Mouse (Mus musculus) limb, embryonic 11.5 days (tissue): ENCODE data around the gene Cd40. TPM values are rescaled to one million over a fixed set of nuclear protein-coding genes. Genes with fewer than 3 reads are reported as not detected.

Source experiments
- ATAC-seq: fragments of 200-750 bp; cut with Nextera tagmentation; 2 replicates; pipeline ENCODE4 v1.8.0; 2017; ENCODE audit warnings: low read depth; ENCODE audit not compliant: insufficient number of reproducible peaks, low FRiP score, low TSS enrichment
- DNase-seq: peaks from one replicate; pipeline ENCODE4 v3.0.0-alpha.2; 2015; ENCODE audit warnings: low spot score
- H3K27ac ChIP-seq: fragments of 300-500 bp; sonication (generic); replicated peaks from 2 replicates; pipeline ENCODE4 v1.5.1; 2014; ENCODE audit warnings: low read depth, mild to moderate bottlenecking, low read length
- H3K27me3 ChIP-seq: fragments of 300-500 bp; sonication (generic); 2 replicates; pipeline ENCODE4 v1.6.1; 2014; ENCODE audit warnings: mild to moderate bottlenecking, low read length, mixed read lengths; ENCODE audit not compliant: control insufficient read depth, insufficient read depth
- H3K36me3 ChIP-seq: fragments of 300-500 bp; sonication (generic); 2 replicates; pipeline ENCODE4 v1.6.1; 2014; ENCODE audit warnings: mild to moderate bottlenecking, low read length, moderate library complexity, mixed read lengths; ENCODE audit not compliant: control insufficient read depth, insufficient read depth
- H3K4me1 ChIP-seq: fragments of 300-500 bp; sonication (generic); 2 replicates; pipeline ENCODE4 v1.6.1; 2014; ENCODE audit warnings: low read length, mixed read lengths; ENCODE audit not compliant: control insufficient read depth, insufficient read depth
- H3K4me2 ChIP-seq: fragments of 300-500 bp; sonication (generic); 2 replicates; pipeline ENCODE4 v1.6.1; 2014; ENCODE audit warnings: low read depth, mild to moderate bottlenecking, moderate library complexity; ENCODE audit not compliant: severe bottlenecking
- H3K4me3 ChIP-seq: fragments of 300-500 bp; sonication (generic); 2 replicates; pipeline ENCODE4 v1.5.1; 2014; ENCODE audit warnings: low read depth, low read length
- H3K9ac ChIP-seq: fragments of 300-500 bp; sonication (generic); 2 replicates; pipeline ENCODE4 v1.6.1; 2014; ENCODE audit warnings: mild to moderate bottlenecking, low read length
- H3K9me3 ChIP-seq: fragments of 300-500 bp; sonication (generic); 2 replicates; pipeline ENCODE4 v1.6.1; 2016; ENCODE audit warnings: low read length; ENCODE audit not compliant: control insufficient read depth
- WGBS: fragments of 180-500 bp; shearing (Covaris S2); extraction: QIAGEN DNeasy Blood & Tissue Kit; methylation state at CpG from one replicate; pipeline ENCODE4 v1.1.7; 2014; 5-methylcytosine and 5-hydroxymethylcytosine counted together
- polyA plus RNA-seq: library from polyadenylated mRNA; unstranded; fragments of >200 nt; fragmentation: Nextera tagmentation; extraction: Ambion mirVana; gene quantifications from 2 replicates; pipeline ENCODE4 v1.2.1, GENCODE M21; 2014

Gene Cd40
- polyA plus RNA-seq, 1 experiment from 2014 or later, result 11.1 TPM

DNA sequence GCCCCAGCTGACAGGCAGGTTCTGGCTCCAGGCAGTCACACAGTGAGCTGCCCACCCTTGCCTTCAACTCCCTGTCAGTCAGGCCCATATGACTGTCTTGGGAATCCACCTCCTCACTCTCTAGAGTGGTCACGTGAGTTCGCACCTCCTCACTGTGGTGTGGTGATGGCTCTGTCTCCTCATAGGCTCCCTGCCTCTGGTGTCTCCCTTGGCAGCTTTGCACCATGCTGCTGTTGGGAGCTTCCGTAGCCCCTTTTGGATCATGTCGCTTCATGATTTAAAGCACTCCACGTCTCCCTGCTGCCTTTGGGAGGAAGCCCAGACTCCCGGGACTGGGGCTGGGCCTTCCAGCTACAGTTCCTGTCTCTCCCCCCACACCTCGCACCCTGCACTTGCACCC is 9.1 kb downstream of the Cd40 start:
- no peaks in the 10 kb centered on the region for H3K4me1 ChIP-seq
- no peak for ATAC-seq
- H3K27ac ChIP-seq, result no peak overlapping the region
- H3K27me3 ChIP-seq, result no peaks in the 10 kb centered on the region
- H3K9ac ChIP-seq, result no peak overlapping the region
- WGBS, result 39% methylated on average over 7 of the region's 7 CpGs
- DNase-seq, result no peak
- H3K9me3 ChIP-seq, result no peaks in the 10 kb centered on the region
- H3K4me2 ChIP-seq, result no peak overlapping the region
- H3K4me3 ChIP-seq, result no peak overlapping the region
- H3K36me3 ChIP-seq, result no peaks in the 10 kb centered on the region

DNA sequence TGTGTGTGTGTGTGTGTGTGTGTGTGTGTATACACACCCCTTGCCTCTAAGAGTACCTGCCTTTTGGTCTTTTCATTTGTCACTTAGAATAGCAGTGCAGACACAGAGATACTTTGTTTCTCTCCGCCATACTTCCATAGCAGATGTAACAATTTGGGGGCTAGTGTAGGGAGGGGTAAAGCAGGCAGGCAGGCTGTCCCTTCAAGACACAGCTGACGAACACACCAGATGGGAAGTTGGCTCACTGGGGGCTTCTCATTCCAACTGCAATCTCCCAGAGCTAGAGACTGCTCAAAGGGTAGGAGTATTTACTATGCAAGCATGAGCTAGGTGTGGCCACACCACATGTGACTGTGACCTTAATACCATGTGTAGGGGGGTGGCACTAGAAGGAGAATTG is 13.4 kb downstream of the Cd40 start:
- 84% methylated on average over 2 of the region's 2 CpGs for WGBS
- DNase-seq (no peak), ATAC-seq (no peak)
- Histone ChIP-seq H3K4me2 (no peak overlapping the region), H3K27me3 (peaks cover 8% of the 10 kb centered on the region), H3K27ac (no peak overlapping the region), H3K4me1 (peaks cover 4% of the 10 kb centered on the region), H3K9me3 (no peaks in the 10 kb centered on the region), H3K9ac (no peak overlapping the region), H3K4me3 (no peak overlapping the region), H3K36me3 (no peaks in the 10 kb centered on the region)

DNA sequence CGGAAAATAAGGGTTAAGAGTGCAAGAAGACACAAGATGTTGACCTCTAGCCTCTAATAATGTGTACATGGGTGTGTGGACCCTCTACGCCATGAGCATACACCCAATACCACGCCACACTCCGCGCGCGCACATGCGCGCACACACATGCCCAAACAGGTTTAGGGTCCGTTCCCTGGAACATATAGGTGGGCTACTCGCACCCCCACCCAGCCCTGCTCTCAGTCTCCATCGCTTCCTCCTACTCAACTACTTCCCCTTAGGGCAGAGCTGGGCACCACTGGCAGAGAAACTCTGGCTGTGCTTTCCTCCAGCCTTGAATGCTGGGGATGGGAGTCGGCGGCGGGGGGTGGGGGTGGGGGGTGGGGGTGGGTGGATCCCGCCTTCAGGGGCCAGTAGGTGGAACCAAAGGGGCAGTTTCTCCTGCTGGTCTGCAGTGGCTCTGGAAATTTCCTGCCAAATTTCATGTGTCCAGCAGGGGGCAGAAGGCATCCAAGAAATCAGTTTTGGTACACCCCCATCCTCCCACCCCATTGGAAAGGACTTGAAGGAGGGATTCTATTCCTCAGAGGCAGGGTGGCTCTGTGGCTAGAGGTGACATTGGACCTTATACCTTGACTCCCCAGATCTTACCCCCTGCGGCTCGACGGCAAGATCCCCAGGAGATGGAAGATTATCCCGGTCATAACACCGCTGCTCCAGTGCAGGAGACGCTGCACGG is 14.8 kb downstream of the Cd40 start:
- 20% methylated on average over 23 of the region's 23 CpGs for WGBS
- Histone ChIP-seq H3K4me1 (peaks cover 4% of the 10 kb centered on the region), H3K27ac (no peak overlapping the region), H3K4me2 (no peak overlapping the region), H3K4me3 (no peak overlapping the region), H3K9me3 (no peaks in the 10 kb centered on the region), H3K9ac (no peak overlapping the region), H3K27me3 (peaks cover 13% of the 10 kb centered on the region), H3K36me3 (no peaks in the 10 kb centered on the region)
- no peak for ATAC-seq
- DNase-seq, result peak; percentile 82

DNA sequence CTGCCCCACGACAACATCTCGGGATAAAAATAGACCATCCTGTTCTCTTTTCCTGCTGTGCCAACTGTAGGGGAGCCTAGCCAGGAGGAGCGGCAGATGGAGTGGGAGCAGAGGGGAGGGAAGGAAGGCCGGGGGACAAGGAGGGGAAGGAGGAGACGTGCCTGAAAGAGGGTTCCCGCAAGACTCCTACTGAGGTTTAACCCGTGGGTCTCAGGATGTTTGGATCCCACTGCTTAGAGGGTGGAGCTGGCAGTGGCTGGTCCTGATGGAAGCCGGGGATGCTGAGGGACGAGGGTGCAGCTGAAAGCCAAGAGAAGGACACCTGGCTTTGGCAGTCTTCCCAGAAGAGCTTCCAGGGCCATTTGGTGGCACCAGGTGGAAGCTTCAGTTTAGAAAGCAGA is 18.0 kb downstream of the Cd40 start:
- Histone ChIP-seq H3K4me3 (no peak overlapping the region), H3K9me3 (no peaks in the 10 kb centered on the region), H3K27ac (no peak overlapping the region), H3K4me1 (peaks cover 8% of the 10 kb centered on the region), H3K4me2 (no peak overlapping the region), H3K27me3 (peaks cover 38% of the 10 kb centered on the region), H3K9ac (no peak overlapping the region), H3K36me3 (no peaks in the 10 kb centered on the region)
- no peak for DNase-seq
- ATAC-seq, result no peak
- WGBS, result 30% methylated on average over 9 of the region's 9 CpGs

GRCm38 (mm10) chr2:165074081-165074884 is 18.9 kb downstream of the Cd40 start:
- H3K4me1 ChIP-seq, result peaks cover 9% of the 10 kb centered on the region
- H3K9me3 ChIP-seq, result no peaks in the 10 kb centered on the region
- no peak overlapping the region for H3K4me2 ChIP-seq
- H3K36me3 ChIP-seq, result no peaks in the 10 kb centered on the region
- no peak for ATAC-seq
- H3K27ac ChIP-seq, result no peak overlapping the region
- no peak overlapping the region for H3K9ac ChIP-seq
- no peak for DNase-seq
- 51% methylated on average over 11 of the region's 11 CpGs for WGBS
- no peak overlapping the region for H3K4me3 ChIP-seq
- peaks cover 46% of the 10 kb centered on the region for H3K27me3 ChIP-seq

GRCm38 (mm10) chr2:165074937-165075336 is 19.5 kb downstream of the Cd40 start:
- H3K9me3 ChIP-seq, result no peaks in the 10 kb centered on the region
- H3K9ac ChIP-seq, result no peak overlapping the region
- H3K4me3 ChIP-seq, result no peak overlapping the region
- no peak overlapping the region for H3K4me2 ChIP-seq
- peaks cover 50% of the 10 kb centered on the region for H3K27me3 ChIP-seq
- H3K36me3 ChIP-seq, result no peaks in the 10 kb centered on the region
- ATAC-seq, result no peak
- H3K27ac ChIP-seq, result no peak overlapping the region
- peak; percentile 89 for DNase-seq
- 38% methylated on average over 2 of the region's 2 CpGs for WGBS
- peaks cover 8% of the 10 kb centered on the region for H3K4me1 ChIP-seq

GRCm38 (mm10) chr2:165077055-165077454 is 21.6 kb downstream of the Cd40 start:
- DNase-seq (no peak), ATAC-seq (no peak)
- H3K36me3 ChIP-seq, result no peaks in the 10 kb centered on the region
- no peaks in the 10 kb centered on the region for H3K9me3 ChIP-seq
- H3K4me3 ChIP-seq, result no peak overlapping the region
- WGBS, result 3% methylated on average over 9 of the region's 9 CpGs
- peaks cover 5% of the 10 kb centered on the region for H3K4me1 ChIP-seq
- H3K27ac ChIP-seq, result no peak overlapping the region
- H3K4me2 ChIP-seq, result no peak overlapping the region
- no peak overlapping the region; the same call in 1 of the 2 replicates for H3K9ac ChIP-seq
- peaks cover 66% of the 10 kb centered on the region for H3K27me3 ChIP-seq

GRCm38 (mm10) chr2:165078045-165078444 is 22.6 kb downstream of the Cd40 start:
- no peak overlapping the region for H3K4me2 ChIP-seq
- ATAC-seq, result no peak
- no peak overlapping the region for H3K27ac ChIP-seq
- H3K36me3 ChIP-seq, result no peaks in the 10 kb centered on the region
- no peak overlapping the region for H3K9ac ChIP-seq
- H3K4me1 ChIP-seq, result peaks cover 5% of the 10 kb centered on the region
- H3K9me3 ChIP-seq, result no peaks in the 10 kb centered on the region
- WGBS, result 69% methylated on average over 8 of the region's 8 CpGs
- no peak for DNase-seq
- H3K4me3 ChIP-seq, result no peak overlapping the region
- peaks cover 66% of the 10 kb centered on the region for H3K27me3 ChIP-seq
